Mouse (Mus musculus) heart, postnatal 0 days (tissue): ENCODE results near the gene Gga1. TPM values are rescaled to one million over a fixed set of nuclear protein-coding genes. Genes with fewer than 3 reads are reported as not detected.
A peak's percentile ranks its signal among the peaks of the same experiment; 100 is the strongest.

Experiments used
- ATAC-seq: fragments of 200-750 bp; cut with Nextera tagmentation; 2 replicates; pipeline ENCODE4 v1.8.0; 2017; ENCODE audit warnings: low read depth, moderate number of reproducible peaks, moderate library complexity; ENCODE audit not compliant: insufficient read depth
- DNase-seq: peaks from one replicate; pipeline ENCODE4 v3.0.0-alpha.2; 2016; ENCODE audit warnings: low spot score
- H3K27ac ChIP-seq: fragments of 300-500 bp; sonication (generic); 2 replicates; pipeline ENCODE4 v1.5.1; 2014; ENCODE audit warnings: low read depth, mild to moderate bottlenecking
- H3K27me3 ChIP-seq: fragments of 300-500 bp; sonication (generic); 2 replicates; pipeline ENCODE4 v1.6.1; 2014; ENCODE audit warnings: low read length, mixed read lengths; ENCODE audit not compliant: control insufficient read depth, insufficient read depth
- H3K36me3 ChIP-seq: fragments of 300-500 bp; sonication (generic); replicated peaks from 2 replicates; pipeline ENCODE4 v1.6.1; 2014; ENCODE audit warnings: low read length, mixed read lengths; ENCODE audit not compliant: control insufficient read depth, insufficient read depth
- H3K4me1 ChIP-seq: fragments of 300-500 bp; sonication (generic); 2 replicates; pipeline ENCODE4 v1.6.1; 2014; ENCODE audit warnings: antibody characterized with exemption; ENCODE audit not compliant: control insufficient read depth, insufficient read depth
- H3K4me2 ChIP-seq: fragments of 300-500 bp; sonication (generic); 2 replicates; pipeline ENCODE4 v1.6.1; 2014; ENCODE audit warnings: low read depth, mild to moderate bottlenecking, low read length, moderate library complexity
- H3K4me3 ChIP-seq: fragments of 300-500 bp; sonication (generic); 2 replicates; pipeline ENCODE4 v1.5.1; 2014; ENCODE audit warnings: low read depth, low read length
- H3K9ac ChIP-seq: fragments of 300-500 bp; sonication (generic); replicated peaks from 2 replicates; pipeline ENCODE4 v1.6.1; 2014; ENCODE audit warnings: low read depth, low read length, mixed read lengths
- H3K9me3 ChIP-seq: fragments of 300-500 bp; sonication (generic); replicated peaks from 2 replicates; pipeline ENCODE4 v1.6.1; 2016; ENCODE audit warnings: low read length; ENCODE audit not compliant: control insufficient read depth
- CTCF ChIP-seq: IDR thresholded peaks from 2 replicates; pipeline ENCODE4 v1.5.1; 2016; ENCODE audit warnings: antibody characterized with exemption, control low read depth, low read depth
- EP300 ChIP-seq: IDR thresholded peaks from 2 replicates; pipeline ENCODE4 v1.6.1; 2016; ENCODE audit warnings: antibody characterized with exemption, low read depth
- WGBS: fragments of 180-500 bp; shearing (Covaris S2); extraction: QIAGEN DNeasy Blood & Tissue Kit; methylation state at CpG from one replicate; pipeline ENCODE4 v1.1.7; 2014; 5-methylcytosine and 5-hydroxymethylcytosine counted together
- polyA plus RNA-seq: library from polyadenylated mRNA; unstranded; fragments of >200 nt; fragmentation: Nextera tagmentation; extraction: Ambion mirVana; gene quantifications from 2 replicates; pipeline ENCODE4 v1.2.1, GENCODE M21; 2015
- total RNA-seq: library from RNA; depleted of rRNA; stranded (reverse); fragments of >200 nt; gene quantifications from 2 replicates; pipeline ENCODE4 v1.2.3, GENCODE M21; 2014; ENCODE audit warnings: low replicate concordance

Gga1 gene
- total and polyA plus RNA-seq, 2 experiments from 2014 or later, result 32.4 TPM

GRCm38 (mm10) chr15:78927021-78927787 is 50.2 kb downstream of the Gga1 start:
- H3K9ac ChIP-seq, result peak overlapping the region; percentile 44
- TF ChIP-seq CTCF (no peak), EP300 (no peak)
- H3K27ac ChIP-seq, result peak overlapping the region; percentile 91
- peaks cover 5% of the 10 kb centered on the region; the same call in 1 of the 2 replicates for H3K36me3 ChIP-seq
- peak overlapping the region; percentile 76 for H3K4me2 ChIP-seq
- DNase-seq (no peak), ATAC-seq (no peak)
- WGBS, result 18% methylated on average over 15 of the region's 15 CpGs
- peak overlapping the region; percentile 45 for H3K4me3 ChIP-seq
- H3K9me3 ChIP-seq, result no peaks in the 10 kb centered on the region
- no peaks in the 10 kb centered on the region for H3K27me3 ChIP-seq
- H3K4me1 ChIP-seq, result peaks cover 26% of the 10 kb centered on the region

DNA sequence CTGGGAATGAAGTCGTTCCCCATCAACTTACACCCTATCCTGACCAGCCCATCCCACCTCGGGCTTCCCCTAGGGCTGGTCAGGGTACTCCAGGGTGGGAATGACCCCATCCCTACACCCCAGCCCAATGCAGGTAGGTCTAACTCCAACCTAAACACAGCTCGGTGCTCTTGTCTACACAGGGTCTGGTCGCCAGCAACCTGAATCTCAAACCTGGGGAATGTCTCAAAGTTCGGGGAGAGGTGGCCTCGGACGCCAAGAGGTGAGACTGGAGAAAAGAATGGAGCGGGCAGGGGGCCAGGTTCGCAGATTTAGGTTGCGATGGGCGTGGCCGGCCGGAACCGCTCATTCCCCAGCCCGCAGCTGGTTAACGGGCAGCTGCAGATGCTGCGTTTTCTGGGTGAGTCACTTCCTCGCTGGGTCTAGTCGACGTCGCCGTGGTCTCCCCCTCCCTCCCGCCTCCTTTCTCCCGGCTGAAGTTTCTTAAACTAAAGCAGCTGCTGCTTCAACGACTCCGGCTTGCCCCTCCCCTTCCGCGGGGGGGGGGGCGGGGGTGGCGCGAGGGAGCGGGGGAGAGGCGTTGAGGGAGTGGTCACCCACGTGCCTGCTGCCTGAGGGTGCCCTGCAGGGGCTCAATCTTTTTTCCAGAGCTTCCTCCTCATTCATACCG is 50.9 kb downstream of the Gga1 start:
- Histone ChIP-seq H3K27ac (peak overlapping the region; percentile 91), H3K9me3 (no peaks in the 10 kb centered on the region), H3K4me1 (peaks cover 26% of the 10 kb centered on the region), H3K36me3 (peaks cover 5% of the 10 kb centered on the region; the same call in 1 of the 2 replicates), H3K27me3 (no peaks in the 10 kb centered on the region), H3K4me3 (peak overlapping the region; percentile 45), H3K9ac (peak overlapping the region; percentile 44), H3K4me2 (peak overlapping the region; percentile 76)
- no peak for TF ChIP-seq CTCF
- TF ChIP-seq EP300, result no peak
- ATAC-seq (peak; percentile 18; the same call in 1 of the 2 replicates), DNase-seq (peak; percentile 78)
- under 1% methylated on average over 26 of the region's 35 CpGs for WGBS

GRCm38 (mm10) chr15:78928539-78928938 is 51.5 kb downstream of the Gga1 start:
- H3K9me3 ChIP-seq, result no peaks in the 10 kb centered on the region
- peak overlapping the region; percentile 45 for H3K4me3 ChIP-seq
- peaks cover 5% of the 10 kb centered on the region; the same call in 1 of the 2 replicates for H3K36me3 ChIP-seq
- 0 out of 2 replicates have a peak overlapping the region, but pooled peaks have one; percentile 44 for H3K9ac ChIP-seq
- H3K27ac ChIP-seq, result peak overlapping the region; percentile 22; the same call in 1 of the 2 replicates
- TF ChIP-seq CTCF (no peak), EP300 (no peak)
- WGBS, result 58% methylated on average over 7 of the region's 8 CpGs
- H3K4me1 ChIP-seq, result peaks cover 26% of the 10 kb centered on the region
- H3K4me2 ChIP-seq, result peak overlapping the region; percentile 76
- H3K27me3 ChIP-seq, result no peaks in the 10 kb centered on the region
- DNase-seq (no peak), ATAC-seq (no peak)

- H3K9me3 ChIP-seq, result no peaks in the 10 kb centered on the region
- H3K4me3 ChIP-seq, result no peak overlapping the region
- no peak for DNase-seq
- peaks cover 22% of the 10 kb centered on the region for H3K4me1 ChIP-seq
- TF ChIP-seq EP300 (no peak), CTCF (no peak)
- 86% methylated on average over 6 of the region's 6 CpGs for WGBS
- H3K27me3 ChIP-seq, result no peaks in the 10 kb centered on the region
- H3K4me2 ChIP-seq, result no peak overlapping the region
- H3K9ac ChIP-seq, result no peak overlapping the region
- H3K27ac ChIP-seq, result no peak overlapping the region
- H3K36me3 ChIP-seq, result peaks cover 5% of the 10 kb centered on the region; the same call in 1 of the 2 replicates
- no peak for ATAC-seq
Observed at GRCm38 (mm10) chr15:78930192-78930706, 53.3 kb downstream of the Gga1 start.

GRCm38 (mm10) chr15:78930801-78931426 is 53.9 kb downstream of the Gga1 start:
- no peaks in the 10 kb centered on the region for H3K9me3 ChIP-seq
- H3K4me3 ChIP-seq, result no peak overlapping the region
- WGBS, result 73% methylated on average over 7 of the region's 7 CpGs
- ATAC-seq, result no peak
- peaks cover 21% of the 10 kb centered on the region for H3K4me1 ChIP-seq
- H3K27ac ChIP-seq, result no peak overlapping the region
- H3K4me2 ChIP-seq, result no peak overlapping the region
- no peak overlapping the region for H3K9ac ChIP-seq
- H3K36me3 ChIP-seq, result peaks cover 5% of the 10 kb centered on the region; the same call in 1 of the 2 replicates
- no peak for DNase-seq
- no peak for TF ChIP-seq CTCF
- TF ChIP-seq EP300, result no peak
- H3K27me3 ChIP-seq, result no peaks in the 10 kb centered on the region
